Mouse (Mus musculus) CD4-positive, CD25-positive, alpha-beta regulatory T cell, adult 2 months (primary cell): ENCODE results near the gene Drap1.

ENCODE experiments used
- DNase-seq: peaks from one replicate; pipeline ENCODE4 v3.0.0-alpha.2; 2012; ENCODE audit warnings: low read depth, low spot score

Drap1 gene

GRCm38 (mm10) chr19:5383326-5383725 is 41.5 kb downstream of the Drap1 start:
- DNase-seq: no peak

- DNase-seq: no peak
Observed at GRCm38 (mm10) chr19:5377446-5377845, 47.3 kb downstream of the Drap1 start.

GRCm38 (mm10) chr19:5374748-5375147 is 50.0 kb downstream of the Drap1 start:
- no peak for DNase-seq

GRCm38 (mm10) chr19:5374177-5374576 is 50.6 kb downstream of the Drap1 start:
- DNase-seq: no peak
